Mouse (Mus musculus): ENCODE measurements around the gene Rps29. TPM values are rescaled to one million over a fixed set of nuclear protein-coding genes. Genes with fewer than 3 reads are reported as not detected.

Gene Rps29
- polyA plus RNA-seq, 1 experiment from 2014 or later, result 1,555 TPM

GRCm38 (mm10) chr12:69155923-69156322, 3.1 kb downstream of the Rps29 start:
- Histone ChIP-seq H3K27me3 (no peaks in the 10 kb centered on the region), H3K4me1 (peaks cover 12% of the 10 kb centered on the region; the same call in 1 of the 2 replicates), H3K4me2 (no peak overlapping the region), H3K27ac (no peak overlapping the region), H3K4me3 (no peak overlapping the region), H3K9me3 (no peaks in the 10 kb centered on the region), H3K36me3 (peaks cover 19% of the 10 kb centered on the region), H3K9ac (no peak overlapping the region)
- no peak for ATAC-seq (ENCODE audit: borderline replicate concordance, extremely low read depth, low FRiP score, low TSS enrichment)
- WGBS, result 78% methylated on average over 2 of the region's 2 CpGs

GRCm38 (mm10) chr12:69150049-69150448, 8.9 kb downstream of the Rps29 start:
- Histone ChIP-seq H3K27ac (no peak overlapping the region), H3K4me3 (no peak overlapping the region), H3K36me3 (no peaks in the 10 kb centered on the region), H3K27me3 (no peaks in the 10 kb centered on the region), H3K4me2 (no peak overlapping the region), H3K9ac (no peak overlapping the region), H3K9me3 (no peaks in the 10 kb centered on the region), H3K4me1 (no peaks in the 10 kb centered on the region)
- WGBS, result 73% methylated on average over 13 of the region's 13 CpGs
- ATAC-seq (ENCODE audit: borderline replicate concordance, extremely low read depth, low FRiP score, low TSS enrichment), result no peak

GRCm38 (mm10) chr12:69147166-69147735, 11.7 kb downstream of the Rps29 start:
- Histone ChIP-seq H3K4me2 (no peak overlapping the region), H3K9me3 (no peaks in the 10 kb centered on the region), H3K27me3 (no peaks in the 10 kb centered on the region), H3K27ac (no peak overlapping the region), H3K36me3 (no peaks in the 10 kb centered on the region), H3K9ac (no peak overlapping the region), H3K4me3 (no peak overlapping the region), H3K4me1 (no peaks in the 10 kb centered on the region)
- no peak for ATAC-seq (ENCODE audit: borderline replicate concordance, extremely low read depth, low FRiP score, low TSS enrichment)
- 92% methylated on average over 5 of the region's 5 CpGs for WGBS

- no peaks in the 10 kb centered on the region for H3K27me3 ChIP-seq
- 74% methylated on average over 6 of the region's 6 CpGs for WGBS
- no peak overlapping the region for H3K9ac ChIP-seq
- no peaks in the 10 kb centered on the region for H3K4me1 ChIP-seq
- no peaks in the 10 kb centered on the region for H3K36me3 ChIP-seq
- no peak overlapping the region for H3K27ac ChIP-seq
- no peaks in the 10 kb centered on the region for H3K9me3 ChIP-seq
- no peak overlapping the region for H3K4me3 ChIP-seq
- H3K4me2 ChIP-seq, result no peak overlapping the region
- no peak for ATAC-seq (ENCODE audit: borderline replicate concordance, extremely low read depth, low FRiP score, low TSS enrichment)
These were observed 15.5 kb downstream of the Rps29 start for GRCm38 (mm10) chr12:69143460-69143859.

- WGBS, result 87% methylated on average over 7 of the region's 7 CpGs
- Histone ChIP-seq H3K27ac (no peak overlapping the region), H3K9ac (no peak overlapping the region), H3K4me1 (no peaks in the 10 kb centered on the region), H3K9me3 (no peaks in the 10 kb centered on the region), H3K27me3 (no peaks in the 10 kb centered on the region), H3K36me3 (no peaks in the 10 kb centered on the region), H3K4me3 (no peak overlapping the region), H3K4me2 (no peak overlapping the region)
- ATAC-seq (ENCODE audit: borderline replicate concordance, extremely low read depth, low FRiP score, low TSS enrichment), result no peak
These were observed 19.1 kb downstream of the Rps29 start for GRCm38 (mm10) chr12:69139841-69140240.

GRCm38 (mm10) chr12:69139201-69139600, 19.8 kb downstream of the Rps29 start:
- no peak for ATAC-seq (ENCODE audit: borderline replicate concordance, extremely low read depth, low FRiP score, low TSS enrichment)
- WGBS, result 91% methylated on average over 3 of the region's 3 CpGs

GRCm38 (mm10) chr12:69131981-69132380, 27.0 kb downstream of the Rps29 start:
- Histone ChIP-seq H3K9ac (no peak overlapping the region), H3K4me3 (no peak overlapping the region), H3K4me1 (0 out of 2 replicates have a peak, but pooled peaks cover 5% of the 10 kb centered on the region), H3K4me2 (no peak overlapping the region), H3K9me3 (no peaks in the 10 kb centered on the region), H3K36me3 (no peaks in the 10 kb centered on the region), H3K27me3 (no peaks in the 10 kb centered on the region), H3K27ac (no peak overlapping the region)
- ATAC-seq (ENCODE audit: borderline replicate concordance, extremely low read depth, low FRiP score, low TSS enrichment), result no peak
- 9% methylated on average over 10 of the region's 10 CpGs for WGBS

More at GRCm38 (mm10) chr12:69139201-69139600, 19.8 kb downstream of the Rps29 start:
- H3K27ac ChIP-seq, result no peak overlapping the region
- no peaks in the 10 kb centered on the region for H3K9me3 ChIP-seq
- H3K4me2 ChIP-seq, result no peak overlapping the region
- no peaks in the 10 kb centered on the region for H3K36me3 ChIP-seq
- no peaks in the 10 kb centered on the region for H3K27me3 ChIP-seq
- no peaks in the 10 kb centered on the region for H3K4me1 ChIP-seq
- H3K9ac ChIP-seq, result no peak overlapping the region
- no peak overlapping the region for H3K4me3 ChIP-seq

GRCm38 (mm10) chr12:69131267-69131666, 27.7 kb downstream of the Rps29 start:
- Histone ChIP-seq H3K4me3 (no peak overlapping the region), H3K9me3 (no peaks in the 10 kb centered on the region), H3K27me3 (no peaks in the 10 kb centered on the region), H3K4me1 (0 out of 2 replicates have a peak, but pooled peaks cover 5% of the 10 kb centered on the region), H3K4me2 (no peak overlapping the region), H3K9ac (no peak overlapping the region), H3K36me3 (no peaks in the 10 kb centered on the region), H3K27ac (no peak overlapping the region)
- WGBS, result 78% methylated on average over 6 of the region's 6 CpGs
- ATAC-seq (ENCODE audit: borderline replicate concordance, extremely low read depth, low FRiP score, low TSS enrichment), result no peak

- 0 out of 2 replicates have a peak overlapping the region, but pooled peaks have one; percentile 9 for H3K4me3 ChIP-seq
- peak overlapping the region; percentile 39 for H3K4me2 ChIP-seq
These were observed 28.5 kb downstream of the Rps29 start for GRCm38 (mm10) chr12:69130486-69130885.

GRCm38 (mm10) chr12:69129634-69130310, 29.2 kb downstream of the Rps29 start:
- Histone ChIP-seq H3K9me3 (no peaks in the 10 kb centered on the region), H3K36me3 (no peaks in the 10 kb centered on the region), H3K4me1 (0 out of 2 replicates have a peak, but pooled peaks cover 5% of the 10 kb centered on the region), H3K4me2 (peak overlapping the region; percentile 39), H3K27ac (no peak overlapping the region), H3K27me3 (no peaks in the 10 kb centered on the region), H3K4me3 (0 out of 2 replicates have a peak overlapping the region, but pooled peaks have one; percentile 9), H3K9ac (no peak overlapping the region)
- whole genome bisulfite sequencing, result 24% methylated on average over 18 of the region's 18 CpGs
- ATAC-seq (ENCODE audit: borderline replicate concordance, extremely low read depth, low FRiP score, low TSS enrichment), result peak; percentile 35; the same call in 1 of the 2 replicates

More at GRCm38 (mm10) chr12:69130486-69130885, 28.5 kb downstream of the Rps29 start:
- no peaks in the 10 kb centered on the region for H3K9me3 ChIP-seq
- no peaks in the 10 kb centered on the region for H3K36me3 ChIP-seq
- no peak overlapping the region for H3K9ac ChIP-seq
- H3K27me3 ChIP-seq, result no peaks in the 10 kb centered on the region
- WGBS, result 67% methylated on average over 12 of the region's 12 CpGs
- ATAC-seq (ENCODE audit: borderline replicate concordance, extremely low read depth, low FRiP score, low TSS enrichment), result no peak
- no peak overlapping the region for H3K27ac ChIP-seq
- H3K4me1 ChIP-seq, result 0 out of 2 replicates have a peak, but pooled peaks cover 5% of the 10 kb centered on the region

GRCm38 (mm10) chr12:69127626-69128025, 31.4 kb downstream of the Rps29 start:
- Histone ChIP-seq H3K4me2 (no peak overlapping the region), H3K9ac (no peak overlapping the region), H3K27ac (no peak overlapping the region), H3K4me1 (0 out of 2 replicates have a peak, but pooled peaks cover 5% of the 10 kb centered on the region), H3K9me3 (no peaks in the 10 kb centered on the region), H3K36me3 (no peaks in the 10 kb centered on the region), H3K27me3 (no peaks in the 10 kb centered on the region), H3K4me3 (no peak overlapping the region)
- ATAC-seq (ENCODE audit: borderline replicate concordance, extremely low read depth, low FRiP score, low TSS enrichment), result no peak
- 83% methylated on average over 3 of the region's 3 CpGs for WGBS

GRCm38 (mm10) chr12:69127170-69127569, 31.8 kb downstream of the Rps29 start:
- 82% methylated on average over 5 of the region's 5 CpGs for WGBS
- Histone ChIP-seq H3K9ac (no peak overlapping the region), H3K4me2 (no peak overlapping the region), H3K27ac (no peak overlapping the region), H3K36me3 (no peaks in the 10 kb centered on the region), H3K4me1 (0 out of 2 replicates have a peak, but pooled peaks cover 5% of the 10 kb centered on the region), H3K27me3 (no peaks in the 10 kb centered on the region), H3K9me3 (no peaks in the 10 kb centered on the region), H3K4me3 (no peak overlapping the region)
- ATAC-seq (ENCODE audit: borderline replicate concordance, extremely low read depth, low FRiP score, low TSS enrichment), result no peak

Data from lung, embryonic 15.5 days (tissue).